Mouse (Mus musculus): ENCODE results near the gene Zfp689.

The Zfp689 gene

GRCm38 (mm10) chr7:127393944-127394333, 55.0 kb downstream of the Zfp689 start:
- DNase-seq: no peak

DNA sequence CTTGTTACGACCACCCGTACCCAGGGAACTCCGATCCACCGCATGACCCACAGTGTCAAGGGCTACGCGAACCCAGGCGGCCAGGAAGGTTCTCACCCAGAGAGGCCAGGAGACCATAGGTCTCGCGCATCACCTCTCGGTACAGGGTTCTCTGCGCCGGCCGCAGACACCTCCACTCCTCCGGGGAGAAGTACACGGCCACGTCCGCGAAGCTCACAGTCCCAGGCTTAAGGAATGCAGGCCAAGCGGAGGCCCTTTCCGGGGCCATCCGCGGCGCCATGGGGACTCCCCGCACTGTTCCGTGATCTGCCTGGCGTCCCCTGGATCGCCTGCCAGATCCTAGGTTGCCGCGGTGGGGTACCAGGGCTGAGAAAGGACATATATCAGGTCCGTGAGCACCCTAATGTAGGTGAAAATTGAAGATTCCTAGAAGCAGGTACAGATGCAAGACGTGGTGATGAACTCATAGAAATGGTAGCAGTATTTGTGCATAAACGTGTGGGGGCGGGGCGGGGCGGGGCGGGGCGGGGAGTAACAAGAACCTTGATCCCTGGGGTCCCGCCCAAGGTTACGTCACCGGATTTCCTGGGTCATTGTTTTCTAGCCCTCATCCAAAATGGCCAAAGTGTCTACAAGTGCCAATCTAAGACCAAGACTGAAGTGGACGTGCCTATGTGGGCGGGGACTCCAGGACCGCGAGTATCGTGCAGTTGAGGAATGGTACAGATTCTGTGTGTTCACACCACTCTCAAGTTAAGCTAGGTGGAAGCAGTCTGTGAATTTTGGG, 55.6 kb downstream of the Zfp689 start, which contains the start of gene E430018J23Rik:
Gene E430018J23Rik, minus strand, starts transcription at position 473 of the 787 bp plus-strand sequence.
- peak; percentile 94 for DNase-seq

DNA sequence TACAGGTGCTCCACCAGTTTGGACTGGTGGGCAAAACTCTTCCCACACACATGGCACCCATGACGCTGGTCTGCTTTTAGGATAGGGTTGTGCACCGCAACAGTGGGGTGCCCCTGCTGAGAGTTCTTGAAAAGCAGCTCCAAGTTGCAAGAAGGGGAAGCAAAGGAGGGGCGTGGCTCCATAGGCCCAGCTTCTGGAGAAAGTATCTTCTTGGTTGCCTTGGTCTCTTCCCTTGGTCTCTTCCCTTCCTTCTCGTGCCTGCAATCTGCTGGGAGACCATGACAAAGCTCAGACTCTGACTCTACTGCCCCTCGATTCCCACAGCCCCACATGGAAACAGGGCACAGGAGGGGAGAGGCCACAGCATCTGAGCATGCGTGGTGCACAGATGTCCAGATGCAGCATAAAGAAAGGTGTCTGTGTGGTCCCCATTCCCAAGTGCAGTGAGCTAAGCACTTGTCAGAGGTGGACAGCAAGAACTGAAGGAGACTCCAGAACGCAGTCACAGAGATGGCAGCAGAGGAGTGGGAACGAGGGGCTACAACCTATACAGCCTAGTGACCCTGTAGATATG, 56.6 kb downstream of the Zfp689 start:
- no peak for DNase-seq

Data from thymus, postnatal 4 days (tissue).